In the genomic region with DNA sequence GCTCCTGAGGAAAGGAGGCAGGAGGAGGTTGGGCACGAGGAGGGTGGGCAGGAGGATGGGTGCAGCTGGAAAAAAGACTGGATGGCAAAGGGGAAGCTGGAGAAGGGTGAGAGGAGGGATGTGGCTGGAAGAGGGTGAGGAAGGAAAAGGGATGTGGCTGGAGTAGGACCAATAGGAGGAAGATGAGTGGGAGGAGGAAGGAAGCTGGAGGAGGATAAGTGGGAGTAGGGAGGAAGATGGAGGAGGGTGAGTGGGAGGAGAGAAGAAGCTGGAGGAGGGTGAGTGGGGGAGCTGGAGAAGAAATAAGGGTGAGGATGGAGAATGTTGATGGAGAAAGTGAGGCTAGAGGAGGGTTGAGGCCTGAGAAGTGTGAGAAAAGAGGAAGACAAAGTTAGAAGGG, we compare ENCODE assay signal across 15 mouse cellular contexts. TPM values are rescaled to one million over a fixed set of nuclear protein-coding genes. Genes with fewer than 3 reads are reported as not detected.
"Had no signal": no experiment of that assay in that cellular context is flagged by ENCODE, and none has a peak within 500 bp of the region (broad histone marks: within the 10 kb centered on the region; RNA-seq: fewer than 3 reads in every experiment).

No protein-coding gene starts in this region.

- H3K27me3 ChIP-seq: limb, embryonic 13.5 days had no signal

- DNase-seq: kidney, adult 18-20 months; lung, embryonic 14.5 days; lung, postnatal 10 days; thymus, adult 18-20 months; thymus, postnatal 14 days had no signal

- H3K9ac ChIP-seq: limb, embryonic 13.5 days; liver, embryonic 15.5 days; lung, embryonic 14.5 days; neural tube, embryonic 13.5 days had no signal

- H3K27ac ChIP-seq: layer of hippocampus, adult 2 months; limb, embryonic 13.5 days; liver, embryonic 15.5 days; neural tube, embryonic 13.5 days had no signal

- H3K4me2 ChIP-seq: limb, embryonic 13.5 days; liver, embryonic 15.5 days; lung, embryonic 14.5 days; midbrain, embryonic 11.5 days; neural tube, embryonic 13.5 days had no signal

- H3K9me3 ChIP-seq: limb, embryonic 13.5 days; liver, embryonic 15.5 days; neural tube, embryonic 13.5 days had no signal

- H3K4me3 ChIP-seq: layer of hippocampus, adult 2 months; limb, embryonic 13.5 days; liver, embryonic 15.5 days; neural tube, embryonic 13.5 days had no signal

RNA-seq across cellular contexts. Expression of a gene that starts 51.7 kb away (rescaled TPM):
- total RNA-seq: layer of hippocampus, postnatal 10 days; liver, adult 2 months; megakaryocyte, adult 5-6 weeks had no signal
- polyA plus RNA-seq: kidney, embryonic 14.5 days; limb, embryonic 13.5 days; liver, adult 2 months; liver, embryonic 15.5 days; lung, embryonic 14.5 days; midbrain, embryonic 11.5 days; midbrain, embryonic 16.5 days; neural tube, embryonic 13.5 days had no signal
